Mouse (Mus musculus): ENCODE measurements around the gene Col9a1. TPM values are rescaled to one million over a fixed set of nuclear protein-coding genes. Genes with fewer than 3 reads are reported as not detected.

Gene Col9a1
- polyA plus RNA-seq, 1 experiment from 2014 or later, result 12.7 TPM

DNA sequence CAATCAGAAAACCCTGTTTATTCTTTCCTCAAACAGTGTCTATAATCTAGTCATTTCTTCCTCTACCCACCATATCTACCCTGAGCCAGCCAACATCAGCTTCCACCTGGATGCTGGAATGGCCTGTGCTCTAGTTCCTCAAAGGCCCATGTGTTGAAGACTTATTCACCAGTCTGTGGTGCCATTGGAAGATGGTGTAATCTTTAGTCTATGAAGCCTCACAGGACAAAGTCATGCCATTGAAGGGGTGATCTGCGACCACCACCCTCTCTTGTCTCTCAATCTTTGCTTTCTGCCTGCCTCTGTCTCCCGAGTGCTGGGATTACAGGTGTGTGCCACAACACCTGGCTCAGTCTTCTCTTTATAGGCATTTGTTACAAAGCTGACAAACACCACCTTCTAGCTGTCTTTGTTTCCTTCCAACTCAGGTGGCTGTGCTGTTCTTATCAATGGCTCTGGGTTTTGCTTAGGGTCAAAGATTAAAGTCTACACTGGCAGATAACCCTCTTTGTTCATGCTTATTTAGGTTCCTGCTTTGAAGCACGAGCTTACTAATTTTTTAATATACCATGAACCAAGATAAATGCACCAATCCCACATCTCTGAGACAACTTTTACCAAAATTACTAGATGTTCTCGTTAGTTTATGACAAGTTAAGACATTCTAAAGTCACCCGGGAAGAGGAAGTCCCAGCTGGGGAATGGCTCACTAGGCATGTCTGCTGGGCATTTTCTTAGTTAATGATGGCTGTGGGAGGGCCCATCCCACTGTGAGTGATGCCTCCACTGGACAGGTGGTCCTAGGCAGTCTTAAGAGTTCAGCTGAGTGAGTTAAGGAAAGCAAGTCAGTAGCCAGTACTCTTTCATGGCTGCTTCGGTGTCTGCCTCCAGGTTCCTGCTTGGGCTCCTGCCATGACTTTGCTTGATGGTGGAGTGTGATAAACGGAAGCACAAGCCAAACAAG lies 117.9 kb downstream of the Col9a1 start:
- Histone ChIP-seq H3K4me1 (replicated peaks; ENCODE audit: control insufficient read depth, insufficient read depth, low read length) (no peaks in the 10 kb centered on the region), H3K4me3 (ENCODE audit: low read depth, low read length) (no peak overlapping the region), H3K27me3 (ENCODE audit: control insufficient read depth, insufficient read depth, low read length) (no peaks in the 10 kb centered on the region), H3K9ac (ENCODE audit: low read length) (no peak overlapping the region), H3K4me2 (ENCODE audit: low read depth, low read length, severe bottlenecking) (no peak overlapping the region), H3K9me3 (ENCODE audit: control insufficient read depth, low read length) (no peaks in the 10 kb centered on the region), H3K36me3 (ENCODE audit: control insufficient read depth, insufficient read depth, low read length) (no peaks in the 10 kb centered on the region), H3K27ac (ENCODE audit: low read depth, low read length) (no peak overlapping the region)
- ATAC-seq (replicated peaks; ENCODE audit: low FRiP score) (no peak), DNase-seq (ENCODE audit: low spot score) (no peak)
- WGBS, result 83% methylated on average over 7 of the region's 7 CpGs

DNA sequence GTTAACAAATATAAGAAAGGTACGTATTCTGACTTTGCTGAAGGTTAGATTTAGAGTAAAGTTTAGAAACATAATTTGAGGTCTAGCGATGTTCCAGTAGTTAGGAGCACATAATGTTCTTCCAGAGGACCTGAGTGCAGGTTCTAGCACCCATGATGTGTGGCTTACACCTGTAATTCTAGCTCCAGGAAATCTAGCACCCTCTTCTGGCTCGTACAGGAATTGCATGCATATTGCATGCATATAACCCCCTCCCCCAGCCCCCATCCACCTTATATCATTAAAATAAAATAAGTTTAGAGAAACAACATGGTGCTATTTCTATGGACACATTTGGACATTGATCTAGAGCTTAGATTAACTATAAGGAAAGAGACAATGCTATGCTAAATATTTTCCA lies 123.3 kb downstream of the Col9a1 start:
- 90% methylated on average over 3 of the region's 3 CpGs for WGBS
- no peak overlapping the region for H3K4me3 ChIP-seq (ENCODE audit: low read depth, low read length)

More for the DNA sequence above, 123.3 kb downstream of the Col9a1 start:
- Histone ChIP-seq H3K9me3 (ENCODE audit: control insufficient read depth, low read length) (no peaks in the 10 kb centered on the region), H3K36me3 (ENCODE audit: control insufficient read depth, insufficient read depth, low read length) (no peaks in the 10 kb centered on the region), H3K4me1 (replicated peaks; ENCODE audit: control insufficient read depth, insufficient read depth, low read length) (no peaks in the 10 kb centered on the region), H3K27me3 (ENCODE audit: control insufficient read depth, insufficient read depth, low read length) (no peaks in the 10 kb centered on the region), H3K9ac (ENCODE audit: low read length) (no peak overlapping the region), H3K27ac (ENCODE audit: low read depth, low read length) (no peak overlapping the region), H3K4me2 (ENCODE audit: low read depth, low read length, severe bottlenecking) (no peak overlapping the region)
- DNase-seq (ENCODE audit: low spot score) (no peak), ATAC-seq (replicated peaks; ENCODE audit: low FRiP score) (no peak)

Other genes with a start within 250 kb of the Col9a1 start
- 75.8 and 84.5 TPM in 2 replicates for gene Sdhaf4, start 172.0 kb upstream of the Col9a1 start, polyA plus RNA-seq (2014; fragmentation: Nextera tagmentation; extraction: Ambion mirVana)
- 31.4 and 44.9 TPM in 2 replicates for gene Fam135a, start 77.3 kb upstream of the Col9a1 start, polyA plus RNA-seq (2014; fragmentation: Nextera tagmentation; extraction: Ambion mirVana)

Data from forebrain, embryonic 11.5 days (tissue).